Mouse (Mus musculus) ES-E14 (cell line): ENCODE measurements around the gene Bri3bp. TPM values are rescaled to one million over a fixed set of nuclear protein-coding genes. Genes with fewer than 3 reads are reported as not detected.

ENCODE experiments used
- DNase-seq: peaks from one replicate; pipeline ENCODE4 v3.0.0-alpha.2; 2013; ENCODE audit warnings: low read depth, low spot score
- H3K27ac ChIP-seq: 2 replicates; pipeline ENCODE4 v1.5.1; 2012; ENCODE audit warnings: low read depth, mild to moderate bottlenecking, low read length, moderate library complexity, mixed read lengths; ENCODE audit not compliant: poor library complexity, insufficient read depth, severe bottlenecking
- H3K36me3 ChIP-seq: 2 replicates; pipeline ENCODE4 v1.6.1; 2012; ENCODE audit warnings: mild to moderate bottlenecking, low read length, moderate library complexity, mixed read lengths; ENCODE audit not compliant: control insufficient read depth, poor library complexity, insufficient read depth, severe bottlenecking
- H3K4me1 ChIP-seq, 2 experiments: fragments of 150-350 bp in 1 of 2; sonication (generic) in 1 of 2; 2 replicates each; pipeline ENCODE4 v1.6.1; 2012; ENCODE audit warnings: low read length in 2 of 2, mild to moderate bottlenecking in 1 of 2, mixed read lengths in 1 of 2; ENCODE audit not compliant: control insufficient read depth in 2 of 2, insufficient read depth in 2 of 2, poor library complexity in 1 of 2
- H3K4me3 ChIP-seq, 2 experiments: fragments of 150-350 bp in 1 of 2; sonication (generic) in 1 of 2; 2 replicates each; pipeline ENCODE4 v1.5.1; 2012; ENCODE audit warnings: low read length in 2 of 2, low read depth in 1 of 2, mild to moderate bottlenecking in 1 of 2, mixed read lengths in 1 of 2; ENCODE audit not compliant: insufficient read depth in 1 of 2, poor library complexity in 1 of 2, severe bottlenecking in 1 of 2
- H3K9ac ChIP-seq: 2 replicates; pipeline ENCODE4 v1.6.1; 2012; ENCODE audit warnings: low read depth, mild to moderate bottlenecking, low read length, mixed read lengths; ENCODE audit not compliant: poor library complexity, insufficient read depth, severe bottlenecking
- H3K9me3 ChIP-seq: fragments of 150-350 bp; sonication (generic); 2 replicates; pipeline ENCODE4 v1.6.1; 2012; ENCODE audit warnings: low read depth, mild to moderate bottlenecking, low read length; ENCODE audit not compliant: control insufficient read depth, insufficient read depth
- CHD2 ChIP-seq: IDR thresholded peaks from 2 replicates; pipeline ENCODE4 v1.6.1; 2014; ENCODE audit warnings: mild to moderate bottlenecking, low read depth, low read length, inconsistent platforms
- HCFC1 ChIP-seq: IDR thresholded peaks from 2 replicates; pipeline ENCODE4 v1.6.1; 2012; ENCODE audit warnings: low read length, inconsistent platforms, borderline replicate concordance; ENCODE audit not compliant: insufficient read depth
- MAFK ChIP-seq: IDR thresholded peaks from 2 replicates; pipeline ENCODE4 v1.6.1; 2014; ENCODE audit warnings: mild to moderate bottlenecking, low read depth, low read length, inconsistent platforms; ENCODE audit not compliant: insufficient read depth
- ZC3H11A ChIP-seq: IDR thresholded peaks from 2 replicates; pipeline ENCODE4 v1.6.1; 2012; ENCODE audit warnings: low read depth, mild to moderate bottlenecking, inconsistent platforms, low read length, borderline replicate concordance
- ZNF384 ChIP-seq: IDR thresholded peaks from 2 replicates; pipeline ENCODE4 v1.6.1; 2012; ENCODE audit warnings: low read depth, low read length, inconsistent platforms
- in situ Hi-C, 2 experiments: fragments of 600-800 bp; cut with MboI; formaldehyde crosslinking; loops; one replicate each; pipeline ENCODE4 v1.15.1; 2025; ENCODE audit warnings: low sequenced_read_pairs in 2 of 2, inconsistent platforms in 1 of 2; ENCODE audit not compliant: unreplicated experiment in 2 of 2
- total RNA-seq: library from RNA; depleted of rRNA; stranded (reverse); fragments of 300-350 nt; gene quantifications from 2 replicates; pipeline ENCODE4 v1.2.3, GENCODE M21; 2012

The Bri3bp gene
- total RNA-seq, 1 experiment: 52.7 TPM

DNA sequence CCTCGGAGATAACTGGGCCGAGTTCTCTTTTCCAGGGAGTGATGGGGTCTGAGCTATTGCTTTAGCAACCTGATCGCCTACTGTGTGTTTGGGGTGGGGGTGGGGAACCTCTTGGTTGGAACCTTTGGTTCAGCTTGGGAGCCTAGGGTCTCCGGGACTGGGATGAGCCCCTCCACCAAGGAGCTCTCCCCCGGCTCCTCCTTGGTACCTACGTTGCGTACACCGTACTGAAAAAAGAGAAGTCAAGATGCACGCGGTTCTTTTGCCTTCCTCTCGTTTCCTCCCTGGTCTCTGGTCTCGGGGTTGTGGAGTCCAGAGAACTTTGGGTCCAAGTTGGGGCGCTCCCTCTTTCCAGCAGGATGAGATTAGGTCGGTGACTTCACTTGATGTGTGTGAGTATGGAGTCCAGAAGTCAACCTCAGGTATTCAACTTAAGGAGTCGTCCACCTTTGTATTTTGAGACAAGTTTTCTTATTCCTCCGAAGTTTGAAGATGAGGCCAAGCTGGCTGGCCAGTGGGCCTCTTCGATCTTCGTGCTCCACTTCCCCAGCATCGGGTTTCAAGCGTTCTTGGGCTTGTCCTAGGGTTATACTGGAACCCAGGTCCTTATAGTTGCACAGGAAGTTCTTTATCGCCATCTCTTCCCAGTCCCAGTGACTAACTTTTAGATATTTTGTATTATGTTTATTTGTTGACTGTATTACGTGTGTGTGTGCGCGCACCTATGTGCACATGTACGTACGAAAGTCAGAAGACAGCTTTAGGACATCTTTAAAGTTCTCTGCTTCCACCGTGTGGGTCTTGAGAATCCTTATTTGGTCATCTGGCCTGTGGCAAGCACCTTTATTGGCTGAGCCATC is 998 bp downstream of the Bri3bp start:
- H3K9ac ChIP-seq: peak overlapping the region; percentile 95
- peak overlapping the region; percentile 95 to 100 for H3K4me3 ChIP-seq
- no peak for TF ChIP-seq ZNF384
- no peak for TF ChIP-seq MAFK
- no peak for TF ChIP-seq CHD2
- no peak for TF ChIP-seq HCFC1
- no peak for TF ChIP-seq ZC3H11A
- peaks cover 4 to 6% of the 10 kb centered on the region in 2 experiments for H3K4me1 ChIP-seq
- H3K27ac ChIP-seq: peak overlapping the region; percentile 67; the same call in 1 of the 2 replicates
- H3K9me3 ChIP-seq: no peaks in the 10 kb centered on the region
- peaks cover 2% of the 10 kb centered on the region; the same call in 1 of the 2 replicates for H3K36me3 ChIP-seq
- in situ Hi-C loops: no loop called here
- no peak for DNase-seq

DNA sequence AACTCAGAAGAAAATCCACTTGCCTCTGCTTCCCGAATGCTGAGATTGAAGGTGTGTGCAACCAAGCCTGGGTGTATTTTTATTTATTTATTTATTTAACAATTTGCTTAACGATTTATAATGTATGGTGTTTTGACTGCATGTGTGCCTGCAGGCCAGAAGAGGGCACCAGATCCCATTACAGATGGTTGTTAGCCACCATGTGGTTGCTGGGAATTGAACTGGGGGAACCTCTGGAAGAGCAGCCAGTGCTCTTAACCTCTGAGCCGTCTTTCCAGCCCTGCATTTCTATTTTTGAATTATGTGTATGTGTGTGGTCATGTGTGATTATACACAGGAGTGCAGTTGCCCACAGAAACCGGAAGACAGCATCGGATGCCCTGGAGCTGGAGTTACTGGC is 2.0 kb downstream of the Bri3bp start:
- in situ Hi-C loops: no loop called here
- Histone ChIP-seq H3K4me1 (peaks cover 4 to 6% of the 10 kb centered on the region in 2 experiments), H3K9me3 (no peaks in the 10 kb centered on the region), H3K27ac (no peak overlapping the region), H3K36me3 (peaks cover 2% of the 10 kb centered on the region; the same call in 1 of the 2 replicates), H3K9ac (peak overlapping the region; percentile 8; the same call in 1 of the 2 replicates), H3K4me3 (peak overlapping the region in 1 of 2 experiments; percentile 95; a peak in 1 of 4 replicates)
- TF ChIP-seq MAFK (no peak), HCFC1 (no peak), CHD2 (no peak), ZNF384 (no peak), ZC3H11A (no peak)
- DNase-seq: no peak

DNA sequence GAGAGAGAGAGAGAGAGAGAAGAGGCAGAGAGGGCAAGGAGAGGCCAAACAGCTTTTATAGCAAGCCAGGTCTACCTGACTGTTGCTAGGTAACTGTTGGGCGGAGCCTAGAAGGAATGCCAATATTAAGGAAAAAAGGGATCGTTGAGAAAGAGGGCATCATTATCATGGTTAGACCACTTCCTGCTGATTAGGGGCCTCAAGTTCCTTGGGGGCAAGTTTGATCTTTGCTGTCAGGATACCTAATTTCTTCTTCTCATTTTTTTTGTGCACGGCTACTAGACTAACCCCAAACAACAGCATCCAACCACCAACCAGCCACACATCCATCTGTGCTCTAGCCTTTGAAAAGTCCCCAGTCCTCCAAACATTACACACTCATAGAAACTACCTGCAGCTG is 2.5 kb downstream of the Bri3bp start:
- peaks cover 4 to 9% of the 10 kb centered on the region in 2 experiments for H3K4me1 ChIP-seq
- H3K27ac ChIP-seq: no peak overlapping the region
- no peak overlapping the region for H3K4me3 ChIP-seq
- no peak overlapping the region; the same call in 1 of the 2 replicates for H3K9ac ChIP-seq
- in situ Hi-C loops: no loop called here
- no peaks in the 10 kb centered on the region for H3K9me3 ChIP-seq
- peaks cover 4% of the 10 kb centered on the region; the same call in 1 of the 2 replicates for H3K36me3 ChIP-seq
- TF ChIP-seq MAFK (no peak), CHD2 (no peak), ZNF384 (no peak), HCFC1 (no peak), ZC3H11A (no peak)
- no peak for DNase-seq

DNA sequence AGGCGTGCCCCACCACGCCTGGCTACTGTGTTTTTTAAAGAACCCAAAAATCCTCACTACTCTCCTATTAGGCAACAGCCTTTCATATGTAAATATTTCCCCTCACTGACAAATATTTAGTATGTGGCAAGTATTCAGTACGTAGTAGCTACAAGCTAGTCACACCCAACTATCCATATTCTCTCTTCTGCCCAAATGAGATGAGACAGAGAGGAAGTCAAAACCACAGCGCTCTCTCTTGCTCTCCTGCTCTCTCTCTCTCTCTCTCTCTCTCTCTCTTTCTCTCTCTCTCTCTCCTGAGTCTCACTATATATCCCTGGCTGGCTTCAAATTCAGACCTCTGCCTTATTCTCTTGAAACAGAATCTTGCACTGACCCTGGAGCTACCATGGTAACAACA is 3.2 kb downstream of the Bri3bp start:
- Histone ChIP-seq H3K9me3 (no peaks in the 10 kb centered on the region), H3K27ac (no peak overlapping the region), H3K36me3 (peaks cover 5% of the 10 kb centered on the region; the same call in 1 of the 2 replicates), H3K9ac (no peak overlapping the region), H3K4me1 (peaks cover 4 to 12% of the 10 kb centered on the region in 2 experiments), H3K4me3 (no peak overlapping the region)
- TF ChIP-seq ZNF384 (no peak), ZC3H11A (no peak), MAFK (no peak)
- in situ Hi-C loops: no loop called here
- DNase-seq: no peak

DNA sequence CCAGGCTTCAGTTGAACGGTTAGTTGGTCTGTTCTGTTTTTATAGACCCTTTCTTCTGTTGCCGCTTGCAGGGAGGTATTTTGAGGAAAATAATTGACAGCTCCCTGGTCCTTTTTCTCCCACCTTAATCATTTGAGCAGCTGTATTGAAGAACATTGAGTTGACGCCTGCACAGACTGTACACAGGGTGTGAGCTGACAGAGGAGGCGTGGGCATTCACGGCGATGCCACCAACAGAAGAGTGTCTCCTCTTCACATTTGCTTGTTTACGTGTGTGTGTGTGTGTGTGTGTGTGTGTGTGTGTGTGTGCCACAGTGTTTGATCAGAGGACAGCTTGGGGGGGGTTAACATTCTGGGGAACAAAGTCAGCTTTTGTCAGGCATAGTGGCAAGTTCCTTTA is 5.0 kb downstream of the Bri3bp start:
- Histone ChIP-seq H3K27ac (no peak overlapping the region), H3K36me3 (peaks cover 8% of the 10 kb centered on the region; the same call in 1 of the 2 replicates), H3K4me3 (no peak overlapping the region), H3K9ac (no peak overlapping the region), H3K9me3 (no peaks in the 10 kb centered on the region), H3K4me1 (peaks cover 4 to 14% of the 10 kb centered on the region in 2 experiments)
- in situ Hi-C loops: no loop called here
- TF ChIP-seq MAFK (no peak), CHD2 (no peak), ZNF384 (no peak), ZC3H11A (no peak)
- DNase-seq: no peak
